Mouse (Mus musculus) stomach, embryonic 15.5 days (tissue): ENCODE measurements at regions not wholly inside any gene's neighbourhood (a gene's known extent, or its start where the extent isn't known, plus 50 kb on each side); places are given as distances from the start of the nearest gene placed in this dataset.
A peak's percentile ranks its signal among the peaks of the same experiment; 100 is the strongest.

Source experiments
- ATAC-seq: fragments of 200-750 bp; cut with Nextera tagmentation; 2 replicates; pipeline ENCODE4 v1.8.0; 2017; ENCODE audit warnings: low read depth, moderate number of reproducible peaks, moderate TSS enrichment; ENCODE audit not compliant: insufficient read depth, low FRiP score
- H3K27ac ChIP-seq: fragments of 300-500 bp; sonication (generic); 2 replicates; pipeline ENCODE4 v1.5.1; 2015; ENCODE audit warnings: mild to moderate bottlenecking, inconsistent platforms
- H3K27me3 ChIP-seq: fragments of 300-500 bp; sonication (generic); replicated peaks from 2 replicates; pipeline ENCODE4 v1.6.1; 2015; ENCODE audit warnings: inconsistent platforms
- H3K36me3 ChIP-seq: fragments of 300-500 bp; sonication (generic); 2 replicates; pipeline ENCODE4 v1.6.1; 2015; ENCODE audit warnings: inconsistent platforms
- H3K4me1 ChIP-seq: fragments of 300-500 bp; sonication (generic); 2 replicates; pipeline ENCODE4 v1.6.1; 2015; ENCODE audit warnings: inconsistent platforms
- H3K4me2 ChIP-seq: fragments of 300-500 bp; sonication (generic); 2 replicates; pipeline ENCODE4 v1.6.1; 2015; ENCODE audit warnings: mild to moderate bottlenecking, inconsistent platforms
- H3K4me3 ChIP-seq: fragments of 300-500 bp; sonication (generic); replicated peaks from 2 replicates; pipeline ENCODE4 v1.5.1; 2015; ENCODE audit warnings: inconsistent platforms
- H3K9ac ChIP-seq: fragments of 300-500 bp; sonication (generic); 2 replicates; pipeline ENCODE4 v1.6.1; 2015; ENCODE audit warnings: inconsistent platforms
- H3K9me3 ChIP-seq: fragments of 300-500 bp; sonication (generic); 2 replicates; pipeline ENCODE4 v1.6.1; 2016; ENCODE audit warnings: inconsistent platforms
- WGBS: fragments of 180-500 bp; shearing (Covaris S2); methylation state at CpG from one replicate; pipeline ENCODE4 v1.1.7; 2015; 5-methylcytosine and 5-hydroxymethylcytosine counted together

GRCm38 (mm10) chr7:72594741-72595140 is 288.3 kb upstream of the Mctp2 start:
- H3K36me3 ChIP-seq: no peaks in the 10 kb centered on the region
- H3K27ac ChIP-seq: no peak overlapping the region
- WGBS: 89% methylated on average over 1 of the region's 1 CpGs
- H3K27me3 ChIP-seq: no peaks in the 10 kb centered on the region
- H3K4me3 ChIP-seq: no peak overlapping the region
- no peak overlapping the region for H3K4me2 ChIP-seq
- H3K4me1 ChIP-seq: no peaks in the 10 kb centered on the region
- H3K9ac ChIP-seq: no peak overlapping the region
- H3K9me3 ChIP-seq: no peaks in the 10 kb centered on the region
- no peak for ATAC-seq

- H3K27ac ChIP-seq: no peak overlapping the region
Measured at GRCm38 (mm10) chr7:72596985-72597384, 290.6 kb upstream of the Mctp2 start.

GRCm38 (mm10) chr7:72601933-72602332 is 295.5 kb upstream of the Mctp2 start:
- Histone ChIP-seq H3K9me3 (no peaks in the 10 kb centered on the region), H3K4me2 (no peak overlapping the region), H3K27me3 (no peaks in the 10 kb centered on the region), H3K36me3 (no peaks in the 10 kb centered on the region), H3K9ac (no peak overlapping the region), H3K4me1 (no peaks in the 10 kb centered on the region), H3K4me3 (no peak overlapping the region), H3K27ac (no peak overlapping the region)
- 83% methylated on average over 8 of the region's 8 CpGs for WGBS
- ATAC-seq: no peak

More at GRCm38 (mm10) chr7:72596985-72597384, 290.6 kb upstream of the Mctp2 start:
- no peaks in the 10 kb centered on the region for H3K27me3 ChIP-seq
- no peak overlapping the region for H3K4me2 ChIP-seq
- H3K9me3 ChIP-seq: no peaks in the 10 kb centered on the region
- no peak overlapping the region for H3K9ac ChIP-seq
- H3K4me1 ChIP-seq: no peaks in the 10 kb centered on the region
- no peak for ATAC-seq
- no peak overlapping the region for H3K4me3 ChIP-seq
- no peaks in the 10 kb centered on the region for H3K36me3 ChIP-seq

GRCm38 (mm10) chr7:72609791-72610190 is 303.4 kb upstream of the Mctp2 start:
- 73% methylated on average over 3 of the region's 3 CpGs for WGBS
- H3K27me3 ChIP-seq: no peaks in the 10 kb centered on the region

GRCm38 (mm10) chr7:72615232-72615631 is 308.8 kb upstream of the Mctp2 start:
- 74% methylated on average over 4 of the region's 4 CpGs for WGBS
- Histone ChIP-seq H3K27me3 (no peaks in the 10 kb centered on the region), H3K9me3 (no peaks in the 10 kb centered on the region), H3K4me2 (no peak overlapping the region), H3K4me1 (no peaks in the 10 kb centered on the region), H3K27ac (no peak overlapping the region), H3K36me3 (no peaks in the 10 kb centered on the region), H3K9ac (no peak overlapping the region), H3K4me3 (no peak overlapping the region)
- no peak for ATAC-seq

More at GRCm38 (mm10) chr7:72609791-72610190, 303.4 kb upstream of the Mctp2 start:
- Histone ChIP-seq H3K9ac (no peak overlapping the region), H3K27ac (no peak overlapping the region), H3K36me3 (no peaks in the 10 kb centered on the region), H3K4me3 (no peak overlapping the region), H3K4me2 (no peak overlapping the region), H3K9me3 (no peaks in the 10 kb centered on the region), H3K4me1 (no peaks in the 10 kb centered on the region)
- no peak for ATAC-seq

GRCm38 (mm10) chr7:72627369-72627768 is 321.0 kb upstream of the Mctp2 start:
- no peaks in the 10 kb centered on the region for H3K36me3 ChIP-seq
- H3K9me3 ChIP-seq: no peaks in the 10 kb centered on the region
- ATAC-seq: no peak
- H3K9ac ChIP-seq: no peak overlapping the region
- no peaks in the 10 kb centered on the region for H3K4me1 ChIP-seq
- no peaks in the 10 kb centered on the region for H3K27me3 ChIP-seq
- no peak overlapping the region for H3K27ac ChIP-seq
- H3K4me3 ChIP-seq: no peak overlapping the region
- 87% methylated on average over 4 of the region's 4 CpGs for WGBS
- H3K4me2 ChIP-seq: no peak overlapping the region

- WGBS: 80% methylated on average over 2 of the region's 2 CpGs
- Histone ChIP-seq H3K9me3 (no peaks in the 10 kb centered on the region), H3K27me3 (no peaks in the 10 kb centered on the region), H3K36me3 (no peaks in the 10 kb centered on the region), H3K4me3 (no peak overlapping the region), H3K27ac (no peak overlapping the region), H3K4me2 (no peak overlapping the region), H3K4me1 (no peaks in the 10 kb centered on the region), H3K9ac (no peak overlapping the region)
- no peak for ATAC-seq
Measured at GRCm38 (mm10) chr7:72639566-72639965, 333.2 kb upstream of the Mctp2 start.

- no peaks in the 10 kb centered on the region for H3K4me1 ChIP-seq
- H3K4me3 ChIP-seq: no peak overlapping the region
- H3K36me3 ChIP-seq: no peaks in the 10 kb centered on the region
- 54% methylated on average over 6 of the region's 6 CpGs for WGBS
- no peaks in the 10 kb centered on the region for H3K9me3 ChIP-seq
- no peak overlapping the region for H3K4me2 ChIP-seq
- no peaks in the 10 kb centered on the region for H3K27me3 ChIP-seq
- H3K27ac ChIP-seq: no peak overlapping the region
- H3K9ac ChIP-seq: no peak overlapping the region
- no peak for ATAC-seq
Measured at GRCm38 (mm10) chr7:72675018-72675417, 368.6 kb upstream of the Mctp2 start.

- Histone ChIP-seq H3K4me3 (no peak overlapping the region), H3K9ac (no peak overlapping the region), H3K27me3 (no peaks in the 10 kb centered on the region), H3K27ac (no peak overlapping the region), H3K9me3 (no peaks in the 10 kb centered on the region), H3K36me3 (no peaks in the 10 kb centered on the region), H3K4me1 (no peaks in the 10 kb centered on the region), H3K4me2 (no peak overlapping the region)
- WGBS: 38% methylated on average over 2 of the region's 2 CpGs
- no peak for ATAC-seq
Measured at GRCm38 (mm10) chr7:72685803-72686202, 379.4 kb upstream of the Mctp2 start.

- Histone ChIP-seq H3K9me3 (no peaks in the 10 kb centered on the region), H3K4me2 (no peak overlapping the region)
- WGBS: 52% methylated on average over 4 of the region's 4 CpGs
Measured at GRCm38 (mm10) chr7:72687356-72687755, 380.9 kb upstream of the Mctp2 start.

GRCm38 (mm10) chr7:72691396-72691795 is 385.0 kb upstream of the Mctp2 start:
- Histone ChIP-seq H3K27me3 (no peaks in the 10 kb centered on the region), H3K9ac (no peak overlapping the region), H3K36me3 (no peaks in the 10 kb centered on the region), H3K4me2 (no peak overlapping the region), H3K4me3 (no peak overlapping the region), H3K9me3 (no peaks in the 10 kb centered on the region), H3K27ac (peak overlapping the region; percentile 36; the same call in 1 of the 2 replicates), H3K4me1 (no peaks in the 10 kb centered on the region)
- WGBS: 76% methylated on average over 3 of the region's 3 CpGs
- no peak for ATAC-seq

More at GRCm38 (mm10) chr7:72687356-72687755, 380.9 kb upstream of the Mctp2 start:
- ATAC-seq: no peak
- H3K36me3 ChIP-seq: no peaks in the 10 kb centered on the region
- H3K27ac ChIP-seq: no peak overlapping the region
- H3K27me3 ChIP-seq: no peaks in the 10 kb centered on the region
- H3K4me3 ChIP-seq: no peak overlapping the region
- H3K9ac ChIP-seq: no peak overlapping the region
- H3K4me1 ChIP-seq: no peaks in the 10 kb centered on the region

GRCm38 (mm10) chr7:72691859-72692258 is 385.5 kb upstream of the Mctp2 start:
- Histone ChIP-seq H3K27ac (no peak overlapping the region), H3K4me3 (no peak overlapping the region), H3K4me2 (no peak overlapping the region), H3K4me1 (no peaks in the 10 kb centered on the region), H3K27me3 (no peaks in the 10 kb centered on the region), H3K9me3 (no peaks in the 10 kb centered on the region), H3K36me3 (no peaks in the 10 kb centered on the region), H3K9ac (no peak overlapping the region)
- WGBS: 68% methylated on average over 9 of the region's 9 CpGs
- ATAC-seq: no peak

- Histone ChIP-seq H3K4me3 (no peak overlapping the region), H3K36me3 (no peaks in the 10 kb centered on the region), H3K27ac (no peak overlapping the region), H3K27me3 (no peaks in the 10 kb centered on the region), H3K9ac (no peak overlapping the region), H3K9me3 (no peaks in the 10 kb centered on the region), H3K4me2 (no peak overlapping the region), H3K4me1 (no peaks in the 10 kb centered on the region)
- ATAC-seq: no peak
- WGBS: 70% methylated on average over 3 of the region's 3 CpGs
Measured at GRCm38 (mm10) chr7:72696736-72697135, 390.3 kb upstream of the Mctp2 start.
